Mouse (Mus musculus): Measurements from ENCODE around the gene Med13l. TPM values are rescaled to one million over a fixed set of nuclear protein-coding genes. Genes with fewer than 3 reads are reported as not detected.

Med13l gene
- total and polyA plus RNA-seq, 3 experiments = 2.0 to 11.0 (median 10.1) TPM

- H3K4me1 ChIP-seq (ENCODE audit: control insufficient read depth in 1 of 2, insufficient read depth in 2 of 2) = peaks cover 3 to 50% of the 10 kb centered on the region in 2 experiments
- H3K4me3 ChIP-seq (replicated peaks in 1 of 3; ENCODE audit: low read depth in 2 of 3, low read length in 2 of 3, poor library complexity in 1 of 3) = no peak overlapping the region
- peaks cover 37 to 66% of the 10 kb centered on the region in 2 experiments for H3K36me3 ChIP-seq (replicated peaks in 1 of 2; ENCODE audit: control insufficient read depth in 1 of 2, insufficient read depth in 1 of 2, low read length in 1 of 2)
- in situ Hi-C loops (cut with MboI; ENCODE audit: low pct_ligation_motif_present, low pct_unique_long_range_greater_than_20kb, low sequenced_read_pairs) = no loop called here
- H3K9me3 ChIP-seq (replicated peaks; ENCODE audit: low read length) = no peaks in the 10 kb centered on the region
- H3K27ac ChIP-seq (ENCODE audit: insufficient read depth, low read depth) = no peak overlapping the region
- no peaks in the 10 kb centered on the region for H3K27me3 ChIP-seq (replicated peaks)
- no peaks in the 10 kb centered on the region for H3K79me2 ChIP-seq (replicated peaks; ENCODE audit: control insufficient read depth, extremely low read depth, insufficient read depth, poor library complexity, severe bottlenecking)
- TF ChIP-seq BHLHE40 (IDR thresholded peaks at IDR 0.05; ENCODE audit: low read depth, low read length) (0 out of 2 replicates have a peak, but pooled peaks have one; percentile 8), CHD2 (IDR thresholded peaks at IDR 0.05; ENCODE audit: low read length) (no peak), MXI1 (IDR thresholded peaks at IDR 0.05; ENCODE audit: low read depth, low read length) (no peak)
- dilution Hi-C loops (cut with MboI; ENCODE audit: extremely low pct_ligation_motif_present, extremely low pct_unique_long_range_greater_than_20kb, low sequenced_read_pairs) = no loop called here
- DNase-seq (ENCODE audit: extremely low read depth) = peak; percentile 37
- H3K4me2 ChIP-seq (ENCODE audit: insufficient read depth, low read depth, poor library complexity, severe bottlenecking) = no peak overlapping the region
- H3K9ac ChIP-seq (ENCODE audit: insufficient read depth, low read depth) = no peak overlapping the region
Measured at GRCm38 (mm10) chr5:118721416-118721815, 160.9 kb downstream of the Med13l start.

- H3K27me3 ChIP-seq (replicated peaks) = no peaks in the 10 kb centered on the region
- in situ Hi-C loops (cut with MboI; ENCODE audit: low pct_ligation_motif_present, low pct_unique_long_range_greater_than_20kb, low sequenced_read_pairs) = no loop called here
- no peak overlapping the region for H3K27ac ChIP-seq (ENCODE audit: insufficient read depth, low read depth)
- DNase-seq (ENCODE audit: extremely low read depth) = no peak
- H3K79me2 ChIP-seq (replicated peaks; ENCODE audit: control insufficient read depth, extremely low read depth, insufficient read depth, poor library complexity, severe bottlenecking) = no peaks in the 10 kb centered on the region
- H3K9me3 ChIP-seq (replicated peaks; ENCODE audit: low read length) = no peaks in the 10 kb centered on the region
- no peak overlapping the region for H3K4me3 ChIP-seq (replicated peaks in 1 of 3; ENCODE audit: low read depth in 2 of 3, low read length in 2 of 3, poor library complexity in 1 of 3)
- peaks cover 3 to 46% of the 10 kb centered on the region in 2 experiments for H3K4me1 ChIP-seq (ENCODE audit: control insufficient read depth in 1 of 2, insufficient read depth in 2 of 2)
- H3K4me2 ChIP-seq (ENCODE audit: insufficient read depth, low read depth, poor library complexity, severe bottlenecking) = no peak overlapping the region
- dilution Hi-C loops (cut with MboI; ENCODE audit: extremely low pct_ligation_motif_present, extremely low pct_unique_long_range_greater_than_20kb, low sequenced_read_pairs) = no loop called here
- TF ChIP-seq NELFE (IDR thresholded peaks at IDR 0.05; ENCODE audit: low read depth, low read length) = no peak
- TF ChIP-seq GABPA (IDR thresholded peaks at IDR 0.05; ENCODE audit: insufficient replicate concordance, low read depth, low read length) = no peak
- TF ChIP-seq MAZ (IDR thresholded peaks at IDR 0.05; ENCODE audit: low read depth, low read length) = no peak
- no peak for TF ChIP-seq MYC (IDR thresholded peaks at IDR 0.05; ENCODE audit: low read depth, low read length)
- no peak for TF ChIP-seq RAD21 (IDR thresholded peaks at IDR 0.05; ENCODE audit: low read depth, low read length)
- no peak for TF ChIP-seq SIN3A (IDR thresholded peaks at IDR 0.05; ENCODE audit: low read length)
- no peak for TF ChIP-seq SMC3 (IDR thresholded peaks at IDR 0.05; ENCODE audit: low read depth, low read length)
- TF ChIP-seq USF2 (conservative IDR thresholded peaks at IDR 0.05; ENCODE audit: low read depth, low read length) = no peak
- TF ChIP-seq HCFC1 (IDR thresholded peaks at IDR 0.05; ENCODE audit: low read depth, low read length) = no peak
- TF ChIP-seq MAFK (IDR thresholded peaks at IDR 0.05; ENCODE audit: insufficient replicate concordance, low read length) = no peak
- no peak for TF ChIP-seq EP300 (IDR thresholded peaks at IDR 0.05; ENCODE audit: low read length)
- TF ChIP-seq MXI1 (IDR thresholded peaks at IDR 0.05; ENCODE audit: low read depth, low read length) = no peak
- H3K36me3 ChIP-seq (replicated peaks in 1 of 2; ENCODE audit: control insufficient read depth in 1 of 2, insufficient read depth in 1 of 2, low read length in 1 of 2) = peaks cover 39 to 66% of the 10 kb centered on the region in 2 experiments
- H3K9ac ChIP-seq (ENCODE audit: insufficient read depth, low read depth) = no peak overlapping the region
Measured at GRCm38 (mm10) chr5:118721848-118722247, 161.4 kb downstream of the Med13l start.

GRCm38 (mm10) chr5:118722456-118722855, 162.0 kb downstream of the Med13l start:
- in situ Hi-C loops (cut with MboI; ENCODE audit: low pct_ligation_motif_present, low pct_unique_long_range_greater_than_20kb, low sequenced_read_pairs) = no loop called here
- no peaks in the 10 kb centered on the region for H3K9me3 ChIP-seq (replicated peaks; ENCODE audit: low read length)
- H3K4me1 ChIP-seq (ENCODE audit: control insufficient read depth in 1 of 2, insufficient read depth in 2 of 2) = peaks cover 3 to 42% of the 10 kb centered on the region in 2 experiments
- H3K4me2 ChIP-seq (ENCODE audit: insufficient read depth, low read depth, poor library complexity, severe bottlenecking) = no peak overlapping the region
- peaks cover 44 to 72% of the 10 kb centered on the region in 2 experiments for H3K36me3 ChIP-seq (replicated peaks in 1 of 2; ENCODE audit: control insufficient read depth in 1 of 2, insufficient read depth in 1 of 2, low read length in 1 of 2)
- H3K27me3 ChIP-seq (replicated peaks) = no peaks in the 10 kb centered on the region
- H3K9ac ChIP-seq (ENCODE audit: insufficient read depth, low read depth) = no peak overlapping the region
- H3K27ac ChIP-seq (ENCODE audit: insufficient read depth, low read depth) = no peak overlapping the region
- no peak for DNase-seq (ENCODE audit: extremely low read depth)
- H3K4me3 ChIP-seq (replicated peaks in 1 of 3; ENCODE audit: low read depth in 2 of 3, low read length in 2 of 3, poor library complexity in 1 of 3) = no peak overlapping the region
- H3K79me2 ChIP-seq (replicated peaks; ENCODE audit: control insufficient read depth, extremely low read depth, insufficient read depth, poor library complexity, severe bottlenecking) = no peaks in the 10 kb centered on the region
- no peak for TF ChIP-seq MAX (IDR thresholded peaks at IDR 0.05; ENCODE audit: low read length)
- TF ChIP-seq TBP (conservative IDR thresholded peaks at IDR 0.05; ENCODE audit: low read depth, low read length) = no peak
- no peak for TF ChIP-seq MAZ (IDR thresholded peaks at IDR 0.05; ENCODE audit: low read depth, low read length)
- TF ChIP-seq CHD1 (IDR thresholded peaks at IDR 0.05; ENCODE audit: low read depth, low read length) = no peak
- TF ChIP-seq NELFE (IDR thresholded peaks at IDR 0.05; ENCODE audit: low read depth, low read length) = no peak
- TF ChIP-seq CHD2 (IDR thresholded peaks at IDR 0.05; ENCODE audit: low read length) = no peak
- no peak for TF ChIP-seq TCF12 (IDR thresholded peaks at IDR 0.05; ENCODE audit: low read depth, low read length)
- no peak for TF ChIP-seq EP300 (IDR thresholded peaks at IDR 0.05; ENCODE audit: low read length)
- dilution Hi-C loops (cut with MboI; ENCODE audit: extremely low pct_ligation_motif_present, extremely low pct_unique_long_range_greater_than_20kb, low sequenced_read_pairs) = no loop called here
